In genomic region chr10:78159252-78159878, GRCm38 (mm10) we compare ENCODE assay signal across 8 mouse cellular contexts. TPM values are rescaled to one million over a fixed set of nuclear protein-coding genes. Genes with fewer than 3 reads are reported as not detected.
DNase-seq lines count a peak whose midpoint lies in the region; ATAC-seq lines count a peak whose summit lies in the region.

No protein-coding gene starts in this region.

- 18% methylated on average over 17 of the region's 17 CpGs for WGBS in heart, embryonic 13.5 days
- 12% methylated on average over 17 of the region's 17 CpGs for WGBS in kidney, embryonic 15.5 days
- WGBS in neural tube, embryonic 13.5 days, result 13% methylated on average over 17 of the region's 17 CpGs

- peak; percentile 81 for DNase-seq in testis, postnatal 10 days (ENCODE audit: low spot score)
- DNase-seq in testis, postnatal 14 days (ENCODE audit: low spot score), result no peak
- DNase-seq in lung, adult 18-20 months, result peak; percentile 83 to 88
- peak; percentile 84 for DNase-seq in urinary bladder, postnatal 14 days (ENCODE audit: low spot score)

- H3K27ac ChIP-seq in heart, embryonic 13.5 days (replicated peaks), result no peak overlapping the region
- H3K27ac ChIP-seq in kidney, embryonic 15.5 days, result peak overlapping the region; percentile 58
- H3K27ac ChIP-seq in neural tube, embryonic 13.5 days (replicated peaks), result no peak overlapping the region

- peaks cover 36% of the 10 kb centered on the region for H3K36me3 ChIP-seq in heart, embryonic 13.5 days
- peaks cover 35% of the 10 kb centered on the region for H3K36me3 ChIP-seq in kidney, embryonic 15.5 days
- H3K36me3 ChIP-seq in neural tube, embryonic 13.5 days, result peaks cover 38% of the 10 kb centered on the region

- ATAC-seq in common myeloid progenitor, adult 5-6 weeks (replicated peaks; ENCODE audit: low read depth, poor library complexity, severe bottlenecking), result 0 out of 2 replicates have a peak, but pooled peaks have one; percentile 21
- no peak for ATAC-seq in heart, embryonic 13.5 days (ENCODE audit: extremely low read depth, insufficient number of reproducible peaks, low FRiP score, low TSS enrichment)
- peak; percentile 43 for ATAC-seq in kidney, embryonic 15.5 days (replicated peaks; ENCODE audit: low FRiP score)
- ATAC-seq in neural tube, embryonic 13.5 days (ENCODE audit: low read depth), result peak; percentile 33; the same call in 1 of the 2 replicates

- no peaks in the 10 kb centered on the region for H3K9me3 ChIP-seq in heart, embryonic 13.5 days
- no peaks in the 10 kb centered on the region for H3K9me3 ChIP-seq in kidney, embryonic 15.5 days (replicated peaks)
- H3K9me3 ChIP-seq in neural tube, embryonic 13.5 days, result no peaks in the 10 kb centered on the region

- H3K4me1 ChIP-seq in heart, embryonic 13.5 days, result peaks cover 9% of the 10 kb centered on the region
- H3K4me1 ChIP-seq in kidney, embryonic 15.5 days, result peaks cover 10% of the 10 kb centered on the region
- H3K4me1 ChIP-seq in neural tube, embryonic 13.5 days (replicated peaks), result peaks cover 9% of the 10 kb centered on the region

- peak overlapping the region; percentile 65 for H3K4me2 ChIP-seq in heart, embryonic 13.5 days
- H3K4me2 ChIP-seq in kidney, embryonic 15.5 days, result peak overlapping the region; percentile 57
- peak overlapping the region; percentile 44 for H3K4me2 ChIP-seq in neural tube, embryonic 13.5 days

- peak overlapping the region; percentile 32 for H3K4me3 ChIP-seq in heart, embryonic 13.5 days
- peak overlapping the region; percentile 26 for H3K4me3 ChIP-seq in kidney, embryonic 15.5 days (replicated peaks)
- H3K4me3 ChIP-seq in neural tube, embryonic 13.5 days, result no peak overlapping the region

- peak overlapping the region; percentile 17 for H3K9ac ChIP-seq in heart, embryonic 13.5 days
- H3K9ac ChIP-seq in kidney, embryonic 15.5 days, result 0 out of 2 replicates have a peak overlapping the region, but pooled peaks have one; percentile 14
- peak overlapping the region; percentile 49 for H3K9ac ChIP-seq in neural tube, embryonic 13.5 days

- H3K27me3 ChIP-seq in heart, embryonic 13.5 days (replicated peaks), result no peaks in the 10 kb centered on the region
- no peaks in the 10 kb centered on the region for H3K27me3 ChIP-seq in kidney, embryonic 15.5 days
- H3K27me3 ChIP-seq in neural tube, embryonic 13.5 days, result no peaks in the 10 kb centered on the region

RNA-seq across cellular contexts. Expression of gene D10Jhu81e, which starts 10.2 kb away (rescaled TPM):
- total RNA-seq in common myeloid progenitor, adult 5-6 weeks (2017), result 84.9 and 97.8 TPM in 2 replicates
- 46.2 and 48.3 TPM in 2 replicates for polyA plus RNA-seq in heart, embryonic 13.5 days (2015; fragmentation: Nextera tagmentation; extraction: Ambion mirVana)
- 43.2 TPM in 2 replicates for polyA plus RNA-seq in kidney, embryonic 15.5 days (2015; fragmentation: Nextera tagmentation; extraction: Ambion mirVana)
- 20.8 and 22.5 TPM in 2 replicates for polyA plus RNA-seq in neural tube, embryonic 13.5 days (2015; fragmentation: Nextera tagmentation; extraction: Ambion mirVana)

RNA-seq across cellular contexts. Expression of gene Pwp2, which starts 25.6 kb away (rescaled TPM):
- total RNA-seq in common myeloid progenitor, adult 5-6 weeks (2017), result 29.2 and 32.2 TPM in 2 replicates
- 10.8 and 11.1 TPM in 2 replicates for polyA plus RNA-seq in heart, embryonic 13.5 days (2015; fragmentation: Nextera tagmentation; extraction: Ambion mirVana)
- polyA plus RNA-seq in kidney, embryonic 15.5 days (2015; fragmentation: Nextera tagmentation; extraction: Ambion mirVana), result 21.7 and 22.6 TPM in 2 replicates
- polyA plus RNA-seq in neural tube, embryonic 13.5 days (2015; fragmentation: Nextera tagmentation; extraction: Ambion mirVana), result 15.2 and 15.8 TPM in 2 replicates
